Mouse (Mus musculus) lung, embryonic 16.5 days (tissue): ENCODE data around the gene Wipf1. TPM values are rescaled to one million over a fixed set of nuclear protein-coding genes. Genes with fewer than 3 reads are reported as not detected.
"Not testable (repeated sequence)": the region's sequence is repeated elsewhere in the genome, so short reads cannot be mapped to it uniquely, and the experiment has no call there.

Experiments
- ATAC-seq: fragments of 200-750 bp; cut with Nextera tagmentation; 2 replicates; pipeline ENCODE4 v1.8.0; 2017; ENCODE audit warnings: low read depth, mild to moderate bottlenecking, moderate library complexity
- H3K27ac ChIP-seq: fragments of 300-500 bp; sonication (generic); 2 replicates; pipeline ENCODE4 v1.5.1; 2014; ENCODE audit warnings: mild to moderate bottlenecking, control low read depth, low read length
- H3K27me3 ChIP-seq: fragments of 300-500 bp; sonication (generic); 2 replicates; pipeline ENCODE4 v1.6.1; 2014; ENCODE audit warnings: low read depth, low read length, mixed read lengths; ENCODE audit not compliant: control insufficient read depth, insufficient read depth
- H3K36me3 ChIP-seq: fragments of 300-500 bp; sonication (generic); 2 replicates; pipeline ENCODE4 v1.6.1; 2014; ENCODE audit warnings: low read length; ENCODE audit not compliant: control insufficient read depth, insufficient read depth
- H3K4me1 ChIP-seq: fragments of 300-500 bp; sonication (generic); replicated peaks from 2 replicates; pipeline ENCODE4 v1.6.1; 2014; ENCODE audit warnings: low read length, mixed read lengths; ENCODE audit not compliant: control insufficient read depth, insufficient read depth
- H3K4me2 ChIP-seq: fragments of 300-500 bp; sonication (generic); 2 replicates; pipeline ENCODE4 v1.6.1; 2014; ENCODE audit warnings: low read depth, low read length, control low read depth
- H3K4me3 ChIP-seq: fragments of 300-500 bp; sonication (generic); 2 replicates; pipeline ENCODE4 v1.5.1; 2014; ENCODE audit warnings: mild to moderate bottlenecking, low read length, control low read depth
- H3K9ac ChIP-seq: fragments of 300-500 bp; sonication (generic); 2 replicates; pipeline ENCODE4 v1.6.1; 2014; ENCODE audit warnings: low read length, control low read depth
- H3K9me3 ChIP-seq: fragments of 300-500 bp; sonication (generic); 2 replicates; pipeline ENCODE4 v1.6.1; 2016; ENCODE audit warnings: low read length; ENCODE audit not compliant: control insufficient read depth
- WGBS: fragments of 180-500 bp; shearing (Covaris S2); extraction: QIAGEN DNeasy Blood & Tissue Kit; methylation state at CpG from one replicate; pipeline ENCODE4 v1.1.7; 2014; 5-methylcytosine and 5-hydroxymethylcytosine counted together
- polyA plus RNA-seq: library from polyadenylated mRNA; unstranded; fragments of >200 nt; fragmentation: Nextera tagmentation; extraction: Ambion mirVana; gene quantifications from 2 replicates; pipeline ENCODE4 v1.2.1, GENCODE M21; 2015

Gene Wipf1
- polyA plus RNA-seq, 1 experiment from 2014 or later, result 12.6 TPM

DNA sequence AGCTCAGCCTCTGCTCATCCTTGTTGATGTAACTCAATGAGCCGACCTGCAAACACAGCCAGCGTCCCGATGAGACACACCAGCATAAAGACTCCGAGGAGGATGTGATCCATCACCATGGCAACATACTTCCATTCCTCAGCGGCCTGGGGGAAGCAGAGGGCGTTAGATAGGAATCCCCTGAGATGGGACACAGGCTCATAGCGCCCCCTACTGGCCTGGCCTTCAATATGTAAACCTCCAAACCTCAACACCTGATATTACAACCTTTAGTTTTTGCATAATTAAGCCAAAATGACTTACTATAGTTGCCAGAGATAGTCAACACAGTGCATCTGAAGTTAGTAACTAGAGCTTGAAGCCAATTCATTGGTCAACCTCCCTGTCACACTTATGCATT is 36.6 kb upstream of the Wipf1 start:
- H3K4me1 ChIP-seq, result peaks cover 9% of the 10 kb centered on the region
- H3K9me3 ChIP-seq, result no peaks in the 10 kb centered on the region
- no peaks in the 10 kb centered on the region for H3K36me3 ChIP-seq
- ATAC-seq, result no peak
- H3K9ac ChIP-seq, result no peak overlapping the region
- H3K27me3 ChIP-seq, result no peaks in the 10 kb centered on the region
- no peak overlapping the region for H3K4me2 ChIP-seq
- 19% methylated on average over 7 of the region's 7 CpGs for WGBS
- H3K4me3 ChIP-seq, result no peak overlapping the region
- no peak overlapping the region for H3K27ac ChIP-seq

DNA sequence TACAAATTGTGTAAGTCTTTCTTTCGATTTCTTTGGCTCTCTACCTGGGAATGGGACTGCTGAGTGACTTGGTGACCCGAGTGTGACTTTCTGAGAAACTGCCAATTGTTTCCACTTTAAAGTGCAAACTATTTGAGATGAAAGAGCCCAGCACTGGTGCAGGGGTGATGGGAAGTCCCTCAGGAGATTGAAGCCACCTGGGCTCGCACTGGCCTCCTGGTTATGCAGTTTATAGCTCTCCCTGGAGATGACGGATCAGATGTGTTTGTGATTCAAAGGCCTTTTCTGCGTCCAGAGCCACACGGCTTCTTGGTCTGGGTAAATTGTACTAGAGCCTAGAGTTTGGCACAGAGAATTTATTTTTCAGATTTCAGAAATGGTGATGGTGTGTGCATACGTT is 34.2 kb upstream of the Wipf1 start:
- no peaks in the 10 kb centered on the region for H3K27me3 ChIP-seq
- ATAC-seq, result no peak
- 39% methylated on average over 7 of the region's 7 CpGs for WGBS
- no peaks in the 10 kb centered on the region for H3K9me3 ChIP-seq
- H3K27ac ChIP-seq, result no peak overlapping the region
- no peak overlapping the region for H3K4me2 ChIP-seq
- H3K4me3 ChIP-seq, result no peak overlapping the region
- no peaks in the 10 kb centered on the region for H3K36me3 ChIP-seq
- H3K9ac ChIP-seq, result no peak overlapping the region
- H3K4me1 ChIP-seq, result peaks cover 16% of the 10 kb centered on the region

DNA sequence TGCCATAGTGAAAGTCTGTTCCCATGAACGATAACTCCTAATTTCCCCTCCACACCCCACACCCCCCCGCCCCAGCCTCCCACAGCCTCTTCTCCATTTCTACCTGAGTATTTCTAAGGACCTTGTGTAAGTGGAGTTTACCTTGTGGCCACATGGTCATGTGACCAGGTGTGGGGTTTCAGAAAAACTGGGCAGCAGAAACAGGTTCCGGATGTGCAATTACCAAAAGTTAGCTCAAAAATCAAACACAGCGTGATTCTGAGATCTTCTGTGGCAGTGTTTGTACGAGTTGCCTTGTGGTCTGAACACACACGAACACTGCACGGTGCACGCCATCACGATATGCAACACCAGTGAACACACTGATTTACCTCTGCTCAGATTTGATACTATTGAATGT is 33.1 kb upstream of the Wipf1 start:
- peak; percentile 23; the same call in 1 of the 2 replicates for ATAC-seq
- no peaks in the 10 kb centered on the region for H3K27me3 ChIP-seq
- H3K36me3 ChIP-seq, result no peaks in the 10 kb centered on the region
- no peaks in the 10 kb centered on the region for H3K9me3 ChIP-seq
- H3K9ac ChIP-seq, result no peak overlapping the region
- no peak overlapping the region for H3K27ac ChIP-seq
- 66% methylated on average over 9 of the region's 9 CpGs for WGBS
- H3K4me3 ChIP-seq, result no peak overlapping the region
- no peak overlapping the region for H3K4me2 ChIP-seq
- H3K4me1 ChIP-seq, result peaks cover 16% of the 10 kb centered on the region

DNA sequence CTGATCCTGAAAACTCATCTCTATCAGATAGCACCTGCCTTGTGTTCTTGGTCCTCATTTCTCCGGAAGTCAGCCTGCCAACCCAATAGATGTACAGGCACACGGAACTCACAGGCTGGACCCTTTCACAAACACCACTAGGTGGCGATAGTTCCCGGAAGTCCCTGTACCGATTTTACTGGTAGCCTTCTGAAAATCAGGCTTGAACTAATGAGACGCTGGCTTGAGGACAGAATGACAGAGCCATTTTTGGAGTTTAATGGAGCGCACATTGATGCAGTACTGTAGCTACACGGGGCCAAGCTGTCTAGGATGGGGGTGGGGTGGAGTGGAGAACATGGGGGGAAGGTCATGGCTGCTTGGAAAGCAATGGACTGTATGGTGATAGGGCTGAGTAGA is 32.1 kb upstream of the Wipf1 start:
- Histone ChIP-seq H3K4me2 (peak overlapping the region; percentile 81), H3K9ac (peak overlapping the region; percentile 56; the same call in 1 of the 2 replicates), H3K27me3 (no peaks in the 10 kb centered on the region), H3K9me3 (no peaks in the 10 kb centered on the region), H3K4me1 (peaks cover 16% of the 10 kb centered on the region), H3K27ac (no peak overlapping the region), H3K36me3 (no peaks in the 10 kb centered on the region), H3K4me3 (peak overlapping the region; percentile 53)
- WGBS, result 11% methylated on average over 8 of the region's 8 CpGs
- ATAC-seq, result peak; percentile 44

DNA sequence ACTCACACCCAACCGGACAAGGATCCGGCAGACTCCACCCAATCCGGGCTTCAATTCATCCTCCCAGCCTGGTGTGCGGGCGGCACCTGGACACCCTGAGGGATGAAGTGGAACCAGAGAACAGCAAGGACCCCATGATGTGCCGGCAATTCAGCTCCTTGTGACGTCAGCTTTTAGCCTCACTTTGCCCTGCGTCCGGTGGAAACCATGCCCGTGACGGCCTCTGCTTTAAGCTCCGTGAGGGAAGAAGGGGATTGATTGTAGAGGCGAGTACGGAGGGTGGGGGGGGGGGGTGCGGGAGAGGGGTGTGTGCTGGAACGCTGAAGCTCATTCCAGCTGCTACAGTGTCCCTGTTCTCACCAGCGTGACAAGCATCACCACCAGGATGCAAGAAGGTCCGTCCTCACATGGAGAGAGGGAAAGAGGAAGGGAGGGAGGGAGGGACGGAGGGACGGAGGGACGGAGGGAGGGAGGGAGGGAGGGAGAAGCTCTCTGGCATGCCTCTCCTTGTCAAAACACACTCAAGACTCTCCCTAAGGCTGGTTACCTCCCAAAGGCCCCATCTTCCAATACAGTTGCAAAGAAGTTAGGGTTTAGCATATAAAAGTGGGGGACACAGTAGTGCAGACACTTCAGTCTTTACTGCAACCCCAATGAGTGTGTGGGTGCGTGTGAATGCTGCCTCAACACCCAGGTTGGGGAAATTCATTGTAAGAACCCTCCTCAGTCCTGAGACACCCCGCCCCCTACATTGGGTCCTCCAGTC is 31.5 kb upstream of the Wipf1 start:
- peak; percentile 37 for ATAC-seq
- peak overlapping the region; percentile 81 for H3K4me2 ChIP-seq
- H3K27me3 ChIP-seq, result no peaks in the 10 kb centered on the region
- H3K4me1 ChIP-seq, result peaks cover 16% of the 10 kb centered on the region
- peak overlapping the region; percentile 53 for H3K4me3 ChIP-seq
- peak overlapping the region; percentile 56 for H3K9ac ChIP-seq
- H3K36me3 ChIP-seq, result no peaks in the 10 kb centered on the region
- WGBS, result 4% methylated on average over 23 of the region's 23 CpGs
- no peaks in the 10 kb centered on the region for H3K9me3 ChIP-seq
- H3K27ac ChIP-seq, result no peak overlapping the region; the same call in 1 of the 2 replicates

DNA sequence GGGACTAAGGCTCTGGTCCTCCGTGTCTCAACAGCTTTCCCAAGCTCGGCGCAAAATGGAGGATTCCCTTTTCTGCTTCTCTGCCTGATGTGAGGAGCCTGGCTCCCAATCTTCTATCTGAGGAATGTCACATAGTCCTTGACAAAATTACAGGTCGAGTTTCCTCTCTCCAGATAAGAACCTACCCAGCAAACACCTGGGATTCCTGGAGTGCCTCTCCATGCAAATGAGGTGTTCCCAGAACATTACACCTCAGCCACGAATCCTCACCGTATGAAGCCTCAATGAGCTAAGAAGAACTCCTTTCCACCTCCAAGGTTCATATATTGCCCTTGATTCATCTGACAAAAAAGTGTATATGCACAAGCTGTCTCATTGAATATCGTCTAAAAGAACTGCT is 30.9 kb upstream of the Wipf1 start:
- no peak overlapping the region; the same call in 1 of the 2 replicates for H3K27ac ChIP-seq
- peak overlapping the region; percentile 81 for H3K4me2 ChIP-seq
- H3K9ac ChIP-seq, result peak overlapping the region; percentile 56
- H3K4me3 ChIP-seq, result peak overlapping the region; percentile 53
- H3K4me1 ChIP-seq, result peaks cover 16% of the 10 kb centered on the region
- peak; percentile 43; the same call in 1 of the 2 replicates for ATAC-seq
- H3K36me3 ChIP-seq, result no peaks in the 10 kb centered on the region
- 30% methylated on average over 7 of the region's 7 CpGs for WGBS
- no peaks in the 10 kb centered on the region for H3K27me3 ChIP-seq
- H3K9me3 ChIP-seq, result no peaks in the 10 kb centered on the region

DNA sequence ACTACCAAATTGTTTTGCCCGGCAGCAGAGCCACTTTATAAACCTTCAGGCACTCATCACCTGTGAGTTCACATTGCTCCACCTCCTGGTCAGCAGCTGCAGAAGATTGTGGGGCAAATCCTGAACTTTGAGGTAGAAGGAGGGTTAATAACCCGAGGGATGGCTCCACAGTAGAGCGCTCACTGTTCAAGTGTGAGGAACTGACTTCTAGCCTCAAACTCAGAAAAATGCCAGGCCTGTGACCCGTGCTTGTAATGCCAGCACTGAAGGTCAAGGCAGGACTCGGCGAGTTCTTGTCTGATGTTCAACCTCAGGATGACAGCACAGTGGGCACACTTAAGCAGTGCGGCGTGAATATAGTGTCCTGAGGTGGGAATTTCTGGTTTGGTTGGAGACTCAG is 28.4 kb upstream of the Wipf1 start:
- Histone ChIP-seq H3K9ac (no peak overlapping the region), H3K4me2 (no peak overlapping the region), H3K9me3 (no peaks in the 10 kb centered on the region), H3K36me3 (no peaks in the 10 kb centered on the region), H3K27ac (no peak overlapping the region), H3K27me3 (no peaks in the 10 kb centered on the region), H3K4me3 (no peak overlapping the region), H3K4me1 (peaks cover 16% of the 10 kb centered on the region)
- 72% methylated on average over 8 of the region's 8 CpGs for WGBS
- no peak for ATAC-seq

DNA sequence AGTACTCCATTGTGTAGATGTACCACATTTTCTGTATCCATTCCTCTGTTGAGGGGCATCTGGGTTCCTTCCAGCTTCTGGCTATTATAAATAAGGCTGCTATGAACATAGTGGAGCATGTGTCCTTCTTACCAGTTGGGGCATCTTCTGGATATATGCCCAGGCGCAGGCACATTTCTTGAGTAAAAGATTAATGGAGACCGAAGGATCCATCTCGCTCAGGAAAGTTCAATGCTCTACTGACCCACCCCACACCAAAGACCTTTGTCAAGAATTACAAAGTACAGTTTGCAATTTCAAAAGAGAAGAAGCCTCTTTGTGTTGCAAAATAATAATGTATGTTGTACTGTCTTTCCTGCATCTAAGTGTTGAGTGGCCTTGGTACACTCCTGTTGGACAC is 27.5 kb upstream of the Wipf1 start:
- ATAC-seq, H3K9me3 ChIP-seq, H3K27me3 ChIP-seq, H3K4me2 ChIP-seq, H3K9ac ChIP-seq, H3K27ac ChIP-seq, H3K4me3 ChIP-seq, H3K36me3 ChIP-seq: not testable (repeated sequence)
- peaks cover 16% of the 10 kb centered on the region for H3K4me1 ChIP-seq
- WGBS, result 95% methylated on average over 3 of the region's 3 CpGs

DNA sequence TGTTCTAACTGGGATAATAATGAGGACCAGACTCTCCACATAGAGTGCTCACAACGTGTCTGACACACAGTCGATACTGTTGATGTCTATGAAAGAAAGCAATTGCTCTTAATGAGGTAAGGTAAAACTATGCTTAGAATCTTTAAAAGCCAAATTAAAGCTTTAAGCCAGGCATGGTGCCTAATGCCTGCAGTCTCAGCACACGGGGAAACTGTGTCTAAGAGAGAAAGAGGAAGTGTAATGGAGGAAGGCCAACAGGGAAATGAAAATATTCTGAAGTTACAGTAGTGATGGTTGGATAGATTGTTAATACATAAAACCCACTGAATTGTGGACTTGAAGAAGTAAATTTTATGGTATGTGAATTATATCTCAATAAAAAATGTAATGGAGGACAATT is 24.9 kb upstream of the Wipf1 start:
- H3K4me3 ChIP-seq, result no peak overlapping the region
- no peak overlapping the region for H3K9ac ChIP-seq
- H3K27ac ChIP-seq, result no peak overlapping the region
- H3K4me2 ChIP-seq, result no peak overlapping the region
- H3K27me3 ChIP-seq, result no peaks in the 10 kb centered on the region
- no peaks in the 10 kb centered on the region for H3K9me3 ChIP-seq
- no peak for ATAC-seq
- no peaks in the 10 kb centered on the region for H3K36me3 ChIP-seq
- whole genome bisulfite sequencing, result 73% methylated on average over 3 of the region's 3 CpGs
- H3K4me1 ChIP-seq, result no peaks in the 10 kb centered on the region
